ENCODE assay signal across 8 mouse cellular contexts in genomic region chr4:140581730-140582389, GRCm38 (mm10).
DNase-seq lines count a peak whose midpoint lies in the region.

No protein-coding gene starts in this region.

- peak; percentile 30 to 38 for DNase-seq in layer of hippocampus, postnatal 10 days (ENCODE audit: low spot score in 2 of 2)
- no peak for DNase-seq in layer of hippocampus, adult 9-10 months (ENCODE audit: low spot score)
- DNase-seq in cerebellum, adult 11-12 months, result peak; percentile 58
- peak; percentile 85 to 87 for DNase-seq in heart, adult 9 months (ENCODE audit: low spot score in 2 of 2)
- DNase-seq in kidney, postnatal 25 days, result peak; percentile 45 to 68
- peak; percentile 43 for DNase-seq in retina, postnatal 1 day
- DNase-seq in right cerebral cortex, postnatal 4 days, result no peak
- no peak for DNase-seq in testis, postnatal 14 days (ENCODE audit: low spot score)

Comparison
In these comparisons a context has a peak if more than half of its experiments do, and no peak if none do; other contexts are left out.
1. DNase-seq: peak in layer of hippocampus, postnatal 10 days (2 of 2), cerebellum, adult 11-12 months (single experiment), heart, adult 9 months (2 of 2), kidney, postnatal 25 days (2 of 2) and retina, postnatal 1 day (single experiment); none in layer of hippocampus, adult 9-10 months (single experiment), right cerebral cortex, postnatal 4 days (single experiment) and testis, postnatal 14 days (single experiment).